Mouse (Mus musculus): ENCODE data around the gene Mcrip2. TPM values are rescaled to one million over a fixed set of nuclear protein-coding genes. Genes with fewer than 3 reads are reported as not detected.

Gene Mcrip2
- polyA plus RNA-seq, 1 experiment from 2014 or later = 10.7 TPM

- H3K36me3 ChIP-seq (ENCODE audit: control insufficient read depth, insufficient read depth, low read length) = peaks cover 28% of the 10 kb centered on the region
- 4% methylated on average over 38 of the region's 38 CpGs for WGBS
- peak; percentile 53 for ATAC-seq (ENCODE audit: insufficient number of reproducible peaks, low FRiP score, low TSS enrichment, low read depth)
Measured at GRCm38 (mm10) chr17:25843636-25844395, 24.7 kb downstream of the Mcrip2 start.

DNA sequence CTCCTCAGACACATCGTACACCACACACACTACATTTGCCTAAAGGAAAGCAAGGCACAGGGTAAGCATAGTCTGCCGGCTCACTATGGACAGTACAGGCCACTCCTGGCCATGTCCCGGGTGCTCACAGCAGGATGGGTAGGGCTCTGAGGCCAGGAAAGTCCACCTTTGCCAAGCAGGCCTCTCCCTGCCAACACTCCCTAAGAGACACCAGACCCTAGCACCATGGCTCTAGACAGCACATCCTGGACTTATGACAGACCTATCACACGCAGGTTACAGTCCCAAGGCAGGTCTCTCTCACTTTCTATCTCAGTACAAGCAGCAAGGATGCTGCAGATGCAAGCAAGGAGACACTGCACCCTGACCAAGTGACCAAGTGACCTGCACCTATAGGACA, 25.4 kb downstream of the Mcrip2 start:
- Histone ChIP-seq H3K27me3 (ENCODE audit: control insufficient read depth, insufficient read depth, low read length) (no peaks in the 10 kb centered on the region), H3K9me3 (ENCODE audit: control insufficient read depth, low read length) (no peaks in the 10 kb centered on the region), H3K27ac (replicated peaks; ENCODE audit: low read depth, low read length) (no peak overlapping the region), H3K36me3 (ENCODE audit: control insufficient read depth, insufficient read depth, low read length) (peaks cover 29% of the 10 kb centered on the region), H3K4me1 (ENCODE audit: control insufficient read depth, insufficient read depth, low read length) (peaks cover 8% of the 10 kb centered on the region), H3K4me2 (ENCODE audit: low read depth, severe bottlenecking) (peak overlapping the region; percentile 74), H3K4me3 (ENCODE audit: low read depth, low read length) (peak overlapping the region; percentile 87; the same call in 1 of the 2 replicates), H3K9ac (ENCODE audit: low read length) (no peak overlapping the region)
- ATAC-seq (ENCODE audit: insufficient number of reproducible peaks, low FRiP score, low TSS enrichment, low read depth) (no peak), DNase-seq (ENCODE audit: low spot score) (no peak)
- 98% methylated on average over 4 of the region's 4 CpGs for WGBS

More at GRCm38 (mm10) chr17:25843636-25844395, 24.7 kb downstream of the Mcrip2 start:
- H3K9ac ChIP-seq (ENCODE audit: low read length) = peak overlapping the region; percentile 80
- H3K4me3 ChIP-seq (ENCODE audit: low read depth, low read length) = peak overlapping the region; percentile 87
- H3K27me3 ChIP-seq (ENCODE audit: control insufficient read depth, insufficient read depth, low read length) = no peaks in the 10 kb centered on the region
- H3K4me1 ChIP-seq (ENCODE audit: control insufficient read depth, insufficient read depth, low read length) = peaks cover 8% of the 10 kb centered on the region
- H3K4me2 ChIP-seq (ENCODE audit: low read depth, severe bottlenecking) = peak overlapping the region; percentile 74
- no peak overlapping the region for H3K27ac ChIP-seq (replicated peaks; ENCODE audit: low read depth, low read length)
- H3K9me3 ChIP-seq (ENCODE audit: control insufficient read depth, low read length) = no peaks in the 10 kb centered on the region
- DNase-seq (ENCODE audit: low spot score) = no peak

- H3K36me3 ChIP-seq (ENCODE audit: control insufficient read depth, insufficient read depth, low read length) = peaks cover 29% of the 10 kb centered on the region
- no peaks in the 10 kb centered on the region for H3K27me3 ChIP-seq (ENCODE audit: control insufficient read depth, insufficient read depth, low read length)
Measured at GRCm38 (mm10) chr17:25842509-25842908, 26.1 kb downstream of the Mcrip2 start.

DNA sequence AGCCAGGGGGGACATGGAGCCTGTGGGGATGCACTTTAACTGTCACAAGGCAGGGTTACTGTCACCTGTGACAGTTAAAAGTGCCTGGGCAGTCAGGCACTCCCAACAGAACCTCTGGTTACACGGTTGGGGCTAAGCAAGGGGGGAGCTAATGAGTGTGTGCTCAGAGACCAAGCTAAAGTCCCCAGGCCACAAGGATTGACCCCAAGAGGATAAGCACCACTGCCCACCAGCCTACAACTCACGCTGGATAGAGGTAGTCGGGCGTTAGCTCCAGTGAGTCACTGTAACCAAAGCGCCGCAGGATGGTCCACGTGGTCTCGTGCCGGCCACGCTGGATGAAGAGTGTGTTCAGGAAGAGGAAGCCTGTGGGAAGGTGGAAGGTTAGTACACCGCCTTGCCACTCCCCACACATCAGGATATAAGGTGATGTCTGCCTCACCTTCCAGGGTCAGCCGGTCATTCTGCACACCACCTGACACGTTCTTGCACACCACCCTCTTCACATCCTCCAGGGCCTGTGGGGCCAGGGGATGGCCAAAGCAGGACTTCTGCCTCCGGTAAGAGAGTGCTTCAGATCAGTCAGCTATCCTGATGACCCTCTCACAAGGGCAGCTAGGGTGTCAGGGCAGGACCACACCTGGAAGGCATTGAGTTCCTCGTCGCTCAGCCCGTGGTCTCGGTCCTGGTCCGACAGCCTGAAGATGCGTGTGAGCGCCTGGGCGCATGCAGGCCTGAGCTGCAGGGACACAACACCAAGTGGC, 27.3 kb downstream of the Mcrip2 start, which contains the start of gene Gm20683:
Gene Gm20683 (minus strand): TSS at position 647 of the 764 bp plus-strand sequence.
- Histone ChIP-seq H3K27me3 (ENCODE audit: control insufficient read depth, insufficient read depth, low read length) (no peaks in the 10 kb centered on the region), H3K4me3 (ENCODE audit: low read depth, low read length) (no peak within 1 kb of the TSS), H3K9ac (ENCODE audit: low read length) (no peak within 1 kb of the TSS), H3K4me1 (ENCODE audit: control insufficient read depth, insufficient read depth, low read length) (peaks cover 14% of the 10 kb centered on the region), H3K27ac (replicated peaks; ENCODE audit: low read depth, low read length) (no peak within 1 kb of the TSS), H3K36me3 (ENCODE audit: control insufficient read depth, insufficient read depth, low read length) (peaks cover 29% of the 10 kb centered on the region), H3K4me2 (ENCODE audit: low read depth, severe bottlenecking) (no peak within 1 kb of the TSS), H3K9me3 (ENCODE audit: control insufficient read depth, low read length) (no peaks in the 10 kb centered on the region)
- 94% methylated on average over 22 of the region's 22 CpGs for WGBS
- DNase-seq (ENCODE audit: low spot score) = no peak
- ATAC-seq (ENCODE audit: insufficient number of reproducible peaks, low FRiP score, low TSS enrichment, low read depth) = no peak

More at GRCm38 (mm10) chr17:25842509-25842908, 26.1 kb downstream of the Mcrip2 start:
- Histone ChIP-seq H3K27ac (replicated peaks; ENCODE audit: low read depth, low read length) (no peak overlapping the region), H3K4me1 (ENCODE audit: control insufficient read depth, insufficient read depth, low read length) (peaks cover 8% of the 10 kb centered on the region), H3K9me3 (ENCODE audit: control insufficient read depth, low read length) (no peaks in the 10 kb centered on the region), H3K4me3 (ENCODE audit: low read depth, low read length) (no peak overlapping the region), H3K4me2 (ENCODE audit: low read depth, severe bottlenecking) (no peak overlapping the region), H3K9ac (ENCODE audit: low read length) (no peak overlapping the region)
- ATAC-seq (ENCODE audit: insufficient number of reproducible peaks, low FRiP score, low TSS enrichment, low read depth) (no peak), DNase-seq (ENCODE audit: low spot score) (no peak)
- WGBS = 86% methylated on average over 3 of the region's 3 CpGs

DNA sequence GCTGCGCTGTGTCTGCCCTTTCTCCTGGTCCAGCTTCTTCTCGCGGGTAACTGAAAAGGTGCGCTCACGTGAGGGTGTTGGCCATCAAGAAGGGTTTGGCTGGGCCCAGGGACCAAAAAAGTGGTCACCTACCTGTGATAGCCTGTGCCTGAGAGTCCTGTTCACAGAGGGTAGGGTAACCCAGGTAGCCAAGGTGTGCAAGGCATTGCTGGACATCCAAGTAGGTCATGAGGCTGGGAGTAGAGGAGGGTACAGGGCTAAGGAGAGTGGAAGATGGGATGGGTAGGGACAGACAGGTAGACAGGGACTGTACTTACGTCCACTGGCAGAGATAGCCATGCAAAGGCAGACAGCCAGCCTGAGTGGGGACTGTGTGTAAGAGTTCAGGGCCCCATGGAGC, 28.0 kb downstream of the Mcrip2 start:
- H3K4me2 ChIP-seq (ENCODE audit: low read depth, severe bottlenecking) = no peak overlapping the region
- no peak overlapping the region for H3K4me3 ChIP-seq (ENCODE audit: low read depth, low read length)
- no peak overlapping the region for H3K9ac ChIP-seq (ENCODE audit: low read length)
- peaks cover 15% of the 10 kb centered on the region for H3K4me1 ChIP-seq (ENCODE audit: control insufficient read depth, insufficient read depth, low read length)
- ATAC-seq (ENCODE audit: insufficient number of reproducible peaks, low FRiP score, low TSS enrichment, low read depth) (no peak), DNase-seq (ENCODE audit: low spot score) (no peak)
- no peaks in the 10 kb centered on the region for H3K9me3 ChIP-seq (ENCODE audit: control insufficient read depth, low read length)
- no peak overlapping the region for H3K27ac ChIP-seq (replicated peaks; ENCODE audit: low read depth, low read length)
- WGBS = 94% methylated on average over 6 of the region's 6 CpGs
- peaks cover 29% of the 10 kb centered on the region for H3K36me3 ChIP-seq (ENCODE audit: control insufficient read depth, insufficient read depth, low read length)
- no peaks in the 10 kb centered on the region for H3K27me3 ChIP-seq (ENCODE audit: control insufficient read depth, insufficient read depth, low read length)

- no peaks in the 10 kb centered on the region for H3K27me3 ChIP-seq (ENCODE audit: control insufficient read depth, insufficient read depth, low read length)
- H3K9ac ChIP-seq (ENCODE audit: low read length) = peak overlapping the region; percentile 2; the same call in 1 of the 2 replicates
- no peak for ATAC-seq (ENCODE audit: insufficient number of reproducible peaks, low FRiP score, low TSS enrichment, low read depth)
Measured at GRCm38 (mm10) chr17:25839455-25840235, 28.9 kb downstream of the Mcrip2 start.

DNA sequence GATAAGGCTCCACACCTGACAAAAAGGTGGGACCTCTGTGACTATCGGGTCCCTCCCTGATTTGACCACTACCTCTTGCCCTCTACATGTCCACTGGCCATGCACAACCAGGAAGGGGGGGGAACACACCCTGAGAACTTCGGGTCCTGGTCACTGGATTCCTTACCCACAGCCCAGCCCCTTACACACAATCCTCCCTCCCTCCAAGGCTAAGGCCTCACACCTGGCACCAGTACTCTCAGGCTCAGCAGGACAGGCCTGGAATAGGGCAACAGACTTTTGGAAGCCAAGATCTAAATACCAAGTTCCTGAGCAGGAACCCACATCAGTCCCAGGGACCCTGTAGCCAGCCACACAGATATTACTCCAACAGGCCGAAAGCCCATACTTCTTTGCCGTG, 29.7 kb downstream of the Mcrip2 start:
- no peak overlapping the region for H3K9ac ChIP-seq (ENCODE audit: low read length)
- H3K27ac ChIP-seq (replicated peaks; ENCODE audit: low read depth, low read length) = no peak overlapping the region
- no peak for ATAC-seq (ENCODE audit: insufficient number of reproducible peaks, low FRiP score, low TSS enrichment, low read depth)
- peaks cover 33% of the 10 kb centered on the region for H3K36me3 ChIP-seq (ENCODE audit: control insufficient read depth, insufficient read depth, low read length)
- no peak overlapping the region for H3K4me3 ChIP-seq (ENCODE audit: low read depth, low read length)
- peaks cover 23% of the 10 kb centered on the region for H3K4me1 ChIP-seq (ENCODE audit: control insufficient read depth, insufficient read depth, low read length)
- no peaks in the 10 kb centered on the region for H3K9me3 ChIP-seq (ENCODE audit: control insufficient read depth, low read length)
- no peak for DNase-seq (ENCODE audit: low spot score)
- WGBS = 89% methylated on average over 4 of the region's 4 CpGs
- H3K4me2 ChIP-seq (ENCODE audit: low read depth, severe bottlenecking) = no peak overlapping the region
- H3K27me3 ChIP-seq (ENCODE audit: control insufficient read depth, insufficient read depth, low read length) = no peaks in the 10 kb centered on the region

More at GRCm38 (mm10) chr17:25839455-25840235, 28.9 kb downstream of the Mcrip2 start:
- H3K4me1 ChIP-seq (ENCODE audit: control insufficient read depth, insufficient read depth, low read length) = peaks cover 16% of the 10 kb centered on the region
- DNase-seq (ENCODE audit: low spot score) = no peak
- H3K36me3 ChIP-seq (ENCODE audit: control insufficient read depth, insufficient read depth, low read length) = peaks cover 33% of the 10 kb centered on the region
- H3K4me3 ChIP-seq (ENCODE audit: low read depth, low read length) = no peak overlapping the region
- 81% methylated on average over 14 of the region's 14 CpGs for WGBS
- no peak overlapping the region for H3K4me2 ChIP-seq (ENCODE audit: low read depth, severe bottlenecking)
- H3K9me3 ChIP-seq (ENCODE audit: control insufficient read depth, low read length) = no peaks in the 10 kb centered on the region
- H3K27ac ChIP-seq (replicated peaks; ENCODE audit: low read depth, low read length) = no peak overlapping the region

DNA sequence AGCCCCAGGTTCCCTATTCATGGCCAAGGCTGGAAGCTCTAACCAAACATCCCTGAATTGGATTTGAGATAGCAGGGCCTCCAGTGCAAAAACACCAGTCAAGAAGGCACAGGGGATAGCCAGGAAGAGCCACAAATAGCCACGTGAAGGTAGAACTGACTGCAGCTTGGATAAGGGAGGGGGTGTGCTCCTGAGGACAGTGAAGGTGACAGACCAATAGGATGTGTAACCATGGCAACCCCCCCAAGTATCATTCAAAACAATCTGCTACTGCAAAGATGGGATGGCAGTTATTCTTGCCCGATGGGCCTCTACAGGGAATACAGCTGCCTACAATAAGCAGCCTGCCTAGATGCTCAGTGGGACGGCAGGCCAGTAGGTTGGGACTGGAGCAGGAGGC, 31.0 kb downstream of the Mcrip2 start:
- Histone ChIP-seq H3K36me3 (ENCODE audit: control insufficient read depth, insufficient read depth, low read length) (peaks cover 33% of the 10 kb centered on the region), H3K4me3 (ENCODE audit: low read depth, low read length) (no peak overlapping the region), H3K27me3 (ENCODE audit: control insufficient read depth, insufficient read depth, low read length) (no peaks in the 10 kb centered on the region), H3K27ac (replicated peaks; ENCODE audit: low read depth, low read length) (no peak overlapping the region), H3K4me1 (ENCODE audit: control insufficient read depth, insufficient read depth, low read length) (peaks cover 18% of the 10 kb centered on the region), H3K9me3 (ENCODE audit: control insufficient read depth, low read length) (no peaks in the 10 kb centered on the region), H3K9ac (ENCODE audit: low read length) (no peak overlapping the region), H3K4me2 (ENCODE audit: low read depth, severe bottlenecking) (no peak overlapping the region)
- 60% methylated on average over 3 of the region's 3 CpGs for WGBS
- no peak for DNase-seq (ENCODE audit: low spot score)
- ATAC-seq (ENCODE audit: insufficient number of reproducible peaks, low FRiP score, low TSS enrichment, low read depth) = no peak
